Mouse (Mus musculus) hindbrain, embryonic 11.5 days (tissue): Measurements from ENCODE around the gene Nrg4. TPM values are rescaled to one million over a fixed set of nuclear protein-coding genes. Genes with fewer than 3 reads are reported as not detected.

ENCODE experiments used
- ATAC-seq: fragments of 200-750 bp; cut with Nextera tagmentation; 2 replicates; pipeline ENCODE4 v1.8.0; 2017; ENCODE audit warnings: mild to moderate bottlenecking, moderate TSS enrichment, moderate library complexity; ENCODE audit not compliant: low FRiP score
- DNase-seq: peaks from one replicate; pipeline ENCODE4 v3.0.0-alpha.2; 2015; ENCODE audit warnings: low spot score
- H3K27ac ChIP-seq: fragments of 300-500 bp; sonication (generic); 2 replicates; pipeline ENCODE4 v1.5.1; 2014; ENCODE audit warnings: mild to moderate bottlenecking, low read depth, low read length
- H3K27me3 ChIP-seq: fragments of 300-500 bp; sonication (generic); 2 replicates; pipeline ENCODE4 v1.6.1; 2014; ENCODE audit warnings: mild to moderate bottlenecking, low read length, moderate library complexity, mixed read lengths; ENCODE audit not compliant: control insufficient read depth, insufficient read depth
- H3K36me3 ChIP-seq: fragments of 300-500 bp; sonication (generic); 2 replicates; pipeline ENCODE4 v1.6.1; 2014; ENCODE audit warnings: mild to moderate bottlenecking, low read length, moderate library complexity, mixed read lengths; ENCODE audit not compliant: control insufficient read depth, insufficient read depth
- H3K4me1 ChIP-seq: fragments of 300-500 bp; sonication (generic); replicated peaks from 2 replicates; pipeline ENCODE4 v1.6.1; 2014; ENCODE audit warnings: low read length, mixed read lengths; ENCODE audit not compliant: control insufficient read depth, insufficient read depth
- H3K4me2 ChIP-seq: fragments of 300-500 bp; sonication (generic); replicated peaks from 2 replicates; pipeline ENCODE4 v1.6.1; 2014; ENCODE audit warnings: mild to moderate bottlenecking, low read depth, low read length
- H3K4me3 ChIP-seq: fragments of 300-500 bp; sonication (generic); 2 replicates; pipeline ENCODE4 v1.5.1; 2014; ENCODE audit warnings: low read depth, low read length
- H3K9ac ChIP-seq: fragments of 300-500 bp; sonication (generic); 2 replicates; pipeline ENCODE4 v1.6.1; 2014; ENCODE audit warnings: low read depth, low read length
- H3K9me3 ChIP-seq: fragments of 300-500 bp; sonication (generic); 2 replicates; pipeline ENCODE4 v1.6.1; 2016; ENCODE audit warnings: low read length; ENCODE audit not compliant: control insufficient read depth
- WGBS: fragments of 180-500 bp; shearing (Covaris S2); extraction: QIAGEN DNeasy Blood & Tissue Kit; methylation state at CpG from one replicate; pipeline ENCODE4 v1.1.7; 2014; 5-methylcytosine and 5-hydroxymethylcytosine counted together
- polyA plus RNA-seq: library from polyadenylated mRNA; unstranded; fragments of >200 nt; fragmentation: Nextera tagmentation; extraction: Ambion mirVana; gene quantifications from 2 replicates; pipeline ENCODE4 v1.2.1, GENCODE M21; 2014

Nrg4 gene
- 1.3 and 1.8 TPM in 2 replicates for polyA plus RNA-seq

GRCm38 (mm10) chr9:55326515-55327233 is at the start of gene Nrg4, which contains the start of gene Tmem266:
TSS of gene Nrg4 (minus strand) at chr9:55326844.
TSS of gene Tmem266 (plus strand) at chr9:55326913.
- H3K27me3 ChIP-seq, result peaks cover 7% of the 10 kb centered on the region; the same call in 1 of the 2 replicates
- H3K4me1 ChIP-seq, result no peaks in the 10 kb centered on the region
- 0% methylated on average over 43 of the region's 82 CpGs for WGBS
- no peaks in the 10 kb centered on the region for H3K9me3 ChIP-seq
- peak within 1 kb of the TSS; percentile 65 for H3K4me3 ChIP-seq
- peak within 1 kb of the TSS; percentile 31 for H3K9ac ChIP-seq
- DNase-seq (peak; percentile 91), ATAC-seq (peak; percentile 88)
- H3K27ac ChIP-seq, result peak within 1 kb of the TSS; percentile 10; the same call in 1 of the 2 replicates
- H3K4me2 ChIP-seq, result peak within 1 kb of the TSS; percentile 84
- no peaks in the 10 kb centered on the region for H3K36me3 ChIP-seq

- no peak for ATAC-seq
- DNase-seq, result no peak
- Histone ChIP-seq H3K27me3 (no peaks in the 10 kb centered on the region), H3K4me1 (no peaks in the 10 kb centered on the region), H3K9ac (no peak overlapping the region), H3K27ac (no peak overlapping the region), H3K36me3 (no peaks in the 10 kb centered on the region), H3K4me2 (no peak overlapping the region), H3K4me3 (no peak overlapping the region), H3K9me3 (no peaks in the 10 kb centered on the region)
- 87% methylated on average over 7 of the region's 7 CpGs for WGBS
Measured at GRCm38 (mm10) chr9:55371908-55372307, 45.3 kb upstream of the Nrg4 start.

- 63% methylated on average over 3 of the region's 3 CpGs for WGBS
- no peaks in the 10 kb centered on the region for H3K27me3 ChIP-seq
- ATAC-seq (no peak), DNase-seq (no peak)
- no peaks in the 10 kb centered on the region for H3K36me3 ChIP-seq
- H3K9ac ChIP-seq, result no peak overlapping the region
- H3K9me3 ChIP-seq, result no peaks in the 10 kb centered on the region
- H3K4me1 ChIP-seq, result no peaks in the 10 kb centered on the region
- no peak overlapping the region for H3K27ac ChIP-seq
- no peak overlapping the region for H3K4me3 ChIP-seq
- H3K4me2 ChIP-seq, result no peak overlapping the region
Measured at GRCm38 (mm10) chr9:55368011-55368410, 41.4 kb upstream of the Nrg4 start.

- H3K4me1 ChIP-seq, result no peaks in the 10 kb centered on the region
- no peak overlapping the region for H3K4me3 ChIP-seq
- no peaks in the 10 kb centered on the region for H3K36me3 ChIP-seq
- no peaks in the 10 kb centered on the region for H3K27me3 ChIP-seq
- DNase-seq (no peak), ATAC-seq (no peak)
- no peak overlapping the region for H3K4me2 ChIP-seq
- no peak overlapping the region for H3K9ac ChIP-seq
- H3K9me3 ChIP-seq, result no peaks in the 10 kb centered on the region
- no peak overlapping the region for H3K27ac ChIP-seq
Measured at GRCm38 (mm10) chr9:55363707-55364106, 37.1 kb upstream of the Nrg4 start.

- no peaks in the 10 kb centered on the region for H3K36me3 ChIP-seq
- WGBS, result 88% methylated on average over 5 of the region's 5 CpGs
- H3K9ac ChIP-seq, result no peak overlapping the region
- ATAC-seq (no peak), DNase-seq (no peak)
- H3K4me1 ChIP-seq, result no peaks in the 10 kb centered on the region
- no peaks in the 10 kb centered on the region for H3K9me3 ChIP-seq
- H3K27ac ChIP-seq, result no peak overlapping the region
- no peaks in the 10 kb centered on the region for H3K27me3 ChIP-seq
- no peak overlapping the region for H3K4me2 ChIP-seq
- H3K4me3 ChIP-seq, result no peak overlapping the region
Measured at GRCm38 (mm10) chr9:55361969-55362368, 35.3 kb upstream of the Nrg4 start.

- ATAC-seq, result no peak
- 57% methylated on average over 7 of the region's 7 CpGs for WGBS
- Histone ChIP-seq H3K36me3 (no peaks in the 10 kb centered on the region), H3K4me2 (no peak overlapping the region), H3K4me1 (no peaks in the 10 kb centered on the region), H3K9me3 (no peaks in the 10 kb centered on the region), H3K9ac (no peak overlapping the region), H3K27ac (no peak overlapping the region), H3K4me3 (no peak overlapping the region), H3K27me3 (no peaks in the 10 kb centered on the region)
- DNase-seq, result no peak
Measured at GRCm38 (mm10) chr9:55360861-55361260, 34.2 kb upstream of the Nrg4 start.

GRCm38 (mm10) chr9:55360372-55360771 is 33.7 kb upstream of the Nrg4 start:
- no peak overlapping the region for H3K4me3 ChIP-seq
- H3K4me1 ChIP-seq, result no peaks in the 10 kb centered on the region; the same call in 1 of the 2 replicates
- DNase-seq (no peak), ATAC-seq (no peak)
- H3K9ac ChIP-seq, result no peak overlapping the region
- no peak overlapping the region for H3K4me2 ChIP-seq
- WGBS, result 80% methylated on average over 3 of the region's 3 CpGs
- H3K9me3 ChIP-seq, result no peaks in the 10 kb centered on the region
- H3K36me3 ChIP-seq, result no peaks in the 10 kb centered on the region
- H3K27me3 ChIP-seq, result no peaks in the 10 kb centered on the region
- no peak overlapping the region for H3K27ac ChIP-seq

GRCm38 (mm10) chr9:55357164-55357563 is 30.5 kb upstream of the Nrg4 start:
- ATAC-seq (no peak), DNase-seq (no peak)

GRCm38 (mm10) chr9:55355270-55355834 is 28.7 kb upstream of the Nrg4 start:
- peak; percentile 90 for ATAC-seq
- Histone ChIP-seq H3K4me3 (no peak overlapping the region), H3K4me2 (no peak overlapping the region), H3K9me3 (no peaks in the 10 kb centered on the region), H3K27me3 (no peaks in the 10 kb centered on the region), H3K9ac (no peak overlapping the region), H3K36me3 (no peaks in the 10 kb centered on the region), H3K27ac (no peak overlapping the region; the same call in 1 of the 2 replicates), H3K4me1 (peaks cover 3% of the 10 kb centered on the region)
- peak; percentile 68 for DNase-seq
- 34% methylated on average over 8 of the region's 8 CpGs for WGBS

More at GRCm38 (mm10) chr9:55357164-55357563, 30.5 kb upstream of the Nrg4 start:
- Histone ChIP-seq H3K36me3 (no peaks in the 10 kb centered on the region), H3K27ac (no peak overlapping the region), H3K9me3 (no peaks in the 10 kb centered on the region), H3K4me1 (peaks cover 3% of the 10 kb centered on the region), H3K4me2 (no peak overlapping the region), H3K9ac (no peak overlapping the region), H3K4me3 (no peak overlapping the region), H3K27me3 (no peaks in the 10 kb centered on the region)
- WGBS, result 93% methylated on average over 1 of the region's 1 CpGs
